Mouse (Mus musculus) small intestine, adult 2 months (tissue): ENCODE data around the gene B230217C12Rik.

Source experiments
- CTCF ChIP-seq: fragments of 200-500 bp; IDR thresholded peaks from 2 replicates; pipeline ENCODE4 v1.5.1; 2012; ENCODE audit warnings: low read depth, mild to moderate bottlenecking, control low read depth, inconsistent platforms, low read length, moderate library complexity, mixed read lengths; ENCODE audit not compliant: insufficient replicate concordance, insufficient read length; ENCODE audit errors: extremely low read depth
- POLR2A ChIP-seq: fragments of 200-500 bp; IDR thresholded peaks from 2 replicates; pipeline ENCODE4 v1.6.1; 2012; ENCODE audit warnings: low read depth, mild to moderate bottlenecking, control low read depth, inconsistent platforms, low read length, moderate library complexity

- no peak for TF ChIP-seq POLR2A
- TF ChIP-seq CTCF: no peak
Observed at GRCm38 (mm10) chr11:97816916-97817315, 23.7 kb upstream of the B230217C12Rik start.
